Mouse (Mus musculus) embryo, embryonic 10.5 days (tissue): ENCODE measurements around the gene Smok2b.
"Not testable (repeated sequence)": the region's sequence is repeated elsewhere in the genome, so short reads cannot be mapped to it uniquely, and the experiment has no call there.

Source experiments
- DNase-seq: peaks from one replicate; pipeline ENCODE4 v3.0.0-alpha.2; 2015; ENCODE audit warnings: low spot score

Smok2b gene

DNA sequence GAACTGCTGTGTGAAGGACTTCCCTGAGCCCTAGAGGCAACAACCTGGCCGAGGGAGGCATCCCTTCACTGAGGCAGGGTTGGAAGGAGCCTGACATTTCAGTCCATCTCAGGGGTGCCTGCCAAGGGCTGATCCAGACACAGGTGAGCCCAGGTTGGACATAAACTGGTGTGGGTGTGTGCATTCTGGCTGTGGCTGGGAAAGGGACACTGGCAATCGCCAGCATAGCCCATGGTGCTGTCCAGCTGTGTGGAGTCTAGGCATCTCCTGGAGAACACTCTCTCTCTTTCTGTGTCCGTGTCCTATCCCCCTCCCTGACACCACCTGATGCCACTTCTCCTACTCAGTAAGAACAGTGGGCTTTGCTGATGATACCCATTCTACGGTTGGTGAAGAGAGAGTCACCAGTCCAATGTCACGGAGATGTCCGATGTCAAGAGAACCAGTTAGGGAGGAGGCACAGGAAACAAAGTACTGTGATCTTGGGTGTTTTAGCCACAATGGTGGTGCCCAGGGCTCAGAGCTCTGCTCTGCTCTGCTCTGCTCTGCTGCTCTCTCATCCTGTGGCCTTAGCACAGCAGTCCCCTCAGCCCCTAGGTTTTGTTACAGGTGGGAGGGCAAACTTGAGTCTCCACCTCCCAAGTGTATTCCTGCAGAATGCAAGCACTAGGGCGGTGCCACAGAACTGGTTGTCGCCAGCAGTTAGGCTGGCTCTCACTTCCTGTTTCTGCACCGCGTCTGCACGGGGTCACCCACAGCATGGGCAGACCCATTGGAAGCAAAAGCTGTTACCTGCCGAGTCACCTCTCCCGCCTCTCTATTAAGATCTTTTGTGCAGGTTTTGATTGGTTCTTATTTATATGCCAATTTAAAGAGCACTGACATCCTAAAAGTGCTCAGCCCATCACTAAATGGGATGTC is 11.0 kb downstream of the Smok2b start:
- not testable (repeated sequence) for DNase-seq

DNA sequence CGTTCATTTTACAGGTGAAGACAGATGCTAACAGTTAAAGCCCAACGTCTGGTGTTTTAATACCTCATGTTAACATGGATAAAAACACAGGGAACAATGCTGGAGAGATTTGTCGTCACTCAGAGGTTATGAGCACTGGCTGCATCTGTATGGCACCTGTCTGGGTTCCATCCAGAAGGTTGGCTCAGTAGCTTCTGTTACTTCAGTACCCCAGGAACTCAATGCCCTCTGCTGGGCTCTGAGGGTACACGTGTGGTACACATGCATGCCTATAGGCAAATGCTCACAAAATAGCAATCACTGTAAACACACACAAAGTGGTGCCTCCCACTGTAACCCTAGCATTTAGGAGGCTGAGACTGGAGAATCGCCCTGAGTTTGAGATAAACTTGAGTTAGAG is 24.7 kb downstream of the Smok2b start:
- not testable (repeated sequence) for DNase-seq
